Mouse (Mus musculus) heart, embryonic 13.5 days (tissue): ENCODE data around the gene Narf. TPM values are rescaled to one million over a fixed set of nuclear protein-coding genes. Genes with fewer than 3 reads are reported as not detected.
A peak's percentile ranks its signal among the peaks of the same experiment; 100 is the strongest.

Experiments
- ATAC-seq: fragments of 200-750 bp; cut with Nextera tagmentation; 2 replicates; pipeline ENCODE4 v1.8.0; 2017; ENCODE audit warnings: moderate TSS enrichment; ENCODE audit not compliant: insufficient number of reproducible peaks, low FRiP score, low TSS enrichment; ENCODE audit errors: extremely low read depth
- H3K27ac ChIP-seq: fragments of 300-500 bp; sonication (generic); replicated peaks from 2 replicates; pipeline ENCODE4 v1.5.1; 2015; ENCODE audit warnings: moderate library complexity, mild to moderate bottlenecking, inconsistent platforms
- H3K27me3 ChIP-seq: fragments of 300-500 bp; sonication (generic); replicated peaks from 2 replicates; pipeline ENCODE4 v1.6.1; 2015; ENCODE audit warnings: mild to moderate bottlenecking, inconsistent platforms
- H3K36me3 ChIP-seq: fragments of 300-500 bp; sonication (generic); 2 replicates; pipeline ENCODE4 v1.6.1; 2015; ENCODE audit warnings: mild to moderate bottlenecking, inconsistent platforms
- H3K4me1 ChIP-seq: fragments of 300-500 bp; sonication (generic); 2 replicates; pipeline ENCODE4 v1.6.1; 2015; ENCODE audit warnings: inconsistent platforms
- H3K4me2 ChIP-seq: fragments of 300-500 bp; sonication (generic); 2 replicates; pipeline ENCODE4 v1.6.1; 2015; ENCODE audit warnings: inconsistent platforms, mild to moderate bottlenecking, moderate library complexity
- H3K4me3 ChIP-seq: fragments of 300-500 bp; sonication (generic); 2 replicates; pipeline ENCODE4 v1.5.1; 2015; ENCODE audit warnings: moderate library complexity, mild to moderate bottlenecking, inconsistent platforms
- H3K9ac ChIP-seq: fragments of 300-500 bp; sonication (generic); 2 replicates; pipeline ENCODE4 v1.6.1; 2015; ENCODE audit warnings: inconsistent platforms, mild to moderate bottlenecking, moderate library complexity
- H3K9me3 ChIP-seq: fragments of 300-500 bp; sonication (generic); 2 replicates; pipeline ENCODE4 v1.6.1; 2016; ENCODE audit warnings: inconsistent platforms
- WGBS: fragments of 180-500 bp; shearing (Covaris S2); methylation state at CpG from one replicate; pipeline ENCODE4 v1.1.7; 2015; ENCODE audit warnings: mixed read lengths; 5-methylcytosine and 5-hydroxymethylcytosine counted together
- polyA plus RNA-seq: library from polyadenylated mRNA; unstranded; fragments of >200 nt; fragmentation: Nextera tagmentation; extraction: Ambion mirVana; gene quantifications from 2 replicates; pipeline ENCODE4 v1.2.1, GENCODE M21; 2015

Gene Narf
- polyA plus RNA-seq = 46.1 and 52.9 TPM in 2 replicates

- Histone ChIP-seq H3K27me3 (no peaks in the 10 kb centered on the region), H3K4me2 (peak within 1 kb of the TSS; percentile 74), H3K4me3 (peak within 1 kb of the TSS; percentile 88), H3K4me1 (peaks cover 44% of the 10 kb centered on the region), H3K9ac (peak within 1 kb of the TSS; percentile 91), H3K9me3 (no peaks in the 10 kb centered on the region), H3K36me3 (peaks cover 23% of the 10 kb centered on the region), H3K27ac (peak within 1 kb of the TSS; percentile 99)
- peak; percentile 99 for ATAC-seq
- WGBS = under 1% methylated on average over 50 of the region's 50 CpGs
Observed at GRCm38 (mm10) chr11:121236564-121237344, at the start of gene Narf. Narf (plus strand) TSS chr11:121237253.

- Histone ChIP-seq H3K27me3 (no peaks in the 10 kb centered on the region), H3K9ac (no peak overlapping the region), H3K4me3 (no peak overlapping the region), H3K4me1 (no peaks in the 10 kb centered on the region), H3K4me2 (no peak overlapping the region), H3K36me3 (peaks cover 21% of the 10 kb centered on the region), H3K9me3 (no peaks in the 10 kb centered on the region), H3K27ac (no peak overlapping the region)
- 64% methylated on average over 3 of the region's 3 CpGs for WGBS
- no peak for ATAC-seq
Observed at GRCm38 (mm10) chr11:121189681-121190080, 47.4 kb upstream of the Narf start.

GRCm38 (mm10) chr11:121192742-121193141 lies 44.3 kb upstream of the Narf start:
- Histone ChIP-seq H3K9ac (no peak overlapping the region), H3K36me3 (peaks cover 22% of the 10 kb centered on the region), H3K4me3 (no peak overlapping the region), H3K4me1 (no peaks in the 10 kb centered on the region), H3K27ac (no peak overlapping the region), H3K9me3 (no peaks in the 10 kb centered on the region), H3K27me3 (no peaks in the 10 kb centered on the region), H3K4me2 (no peak overlapping the region)
- WGBS = 56% methylated on average over 2 of the region's 2 CpGs
- no peak for ATAC-seq

GRCm38 (mm10) chr11:121193415-121193814 lies 43.6 kb upstream of the Narf start:
- H3K27ac ChIP-seq = no peak overlapping the region
- peaks cover 20% of the 10 kb centered on the region; the same call in 1 of the 2 replicates for H3K36me3 ChIP-seq
- H3K27me3 ChIP-seq = no peaks in the 10 kb centered on the region
- no peaks in the 10 kb centered on the region for H3K9me3 ChIP-seq
- no peaks in the 10 kb centered on the region for H3K4me1 ChIP-seq
- H3K9ac ChIP-seq = no peak overlapping the region
- no peak overlapping the region for H3K4me3 ChIP-seq
- ATAC-seq = no peak
- WGBS = 83% methylated on average over 3 of the region's 3 CpGs
- no peak overlapping the region for H3K4me2 ChIP-seq

- 47% methylated on average over 2 of the region's 2 CpGs for WGBS
- no peak overlapping the region for H3K27ac ChIP-seq
- H3K9ac ChIP-seq = no peak overlapping the region
Observed at GRCm38 (mm10) chr11:121198622-121199021, 38.4 kb upstream of the Narf start.

GRCm38 (mm10) chr11:121199851-121200250 lies 37.2 kb upstream of the Narf start:
- Histone ChIP-seq H3K4me1 (peaks cover 16% of the 10 kb centered on the region), H3K9me3 (no peaks in the 10 kb centered on the region), H3K4me2 (no peak overlapping the region), H3K9ac (no peak overlapping the region), H3K36me3 (peaks cover 6% of the 10 kb centered on the region; the same call in 1 of the 2 replicates), H3K4me3 (no peak overlapping the region), H3K27me3 (no peaks in the 10 kb centered on the region), H3K27ac (no peak overlapping the region)
- WGBS = 76% methylated on average over 4 of the region's 4 CpGs
- ATAC-seq = no peak

More at GRCm38 (mm10) chr11:121198622-121199021, 38.4 kb upstream of the Narf start:
- Histone ChIP-seq H3K36me3 (peaks cover 12% of the 10 kb centered on the region; the same call in 1 of the 2 replicates), H3K27me3 (no peaks in the 10 kb centered on the region), H3K4me1 (peaks cover 10% of the 10 kb centered on the region), H3K4me3 (no peak overlapping the region), H3K4me2 (no peak overlapping the region), H3K9me3 (no peaks in the 10 kb centered on the region)
- ATAC-seq = no peak

- Histone ChIP-seq H3K27me3 (no peaks in the 10 kb centered on the region), H3K4me3 (no peak overlapping the region), H3K4me1 (peaks cover 21% of the 10 kb centered on the region), H3K4me2 (no peak overlapping the region), H3K9me3 (no peaks in the 10 kb centered on the region), H3K27ac (no peak overlapping the region), H3K36me3 (0 out of 2 replicates have a peak, but pooled peaks cover 4% of the 10 kb centered on the region), H3K9ac (no peak overlapping the region)
- 80% methylated on average over 6 of the region's 6 CpGs for WGBS
- ATAC-seq = no peak
Observed at GRCm38 (mm10) chr11:121200781-121201180, 36.3 kb upstream of the Narf start.

GRCm38 (mm10) chr11:121201436-121202198 lies 35.4 kb upstream of the Narf start:
- WGBS = 41% methylated on average over 11 of the region's 11 CpGs

GRCm38 (mm10) chr11:121203859-121204160 lies 33.2 kb upstream of the Narf start:
- Histone ChIP-seq H3K36me3 (peaks cover 11% of the 10 kb centered on the region), H3K27ac (peak overlapping the region; percentile 90; the same call in 1 of the 2 replicates), H3K4me3 (peak overlapping the region; percentile 86), H3K27me3 (no peaks in the 10 kb centered on the region), H3K4me2 (peak overlapping the region; percentile 87), H3K9ac (peak overlapping the region; percentile 91), H3K4me1 (peaks cover 21% of the 10 kb centered on the region), H3K9me3 (no peaks in the 10 kb centered on the region)
- no peak for ATAC-seq
- WGBS = 3% methylated on average over 5 of the region's 5 CpGs

More at GRCm38 (mm10) chr11:121201436-121202198, 35.4 kb upstream of the Narf start:
- Histone ChIP-seq H3K4me3 (no peak overlapping the region), H3K9ac (no peak overlapping the region), H3K4me2 (no peak overlapping the region), H3K27ac (no peak overlapping the region), H3K36me3 (no peaks in the 10 kb centered on the region), H3K27me3 (no peaks in the 10 kb centered on the region), H3K4me1 (peaks cover 21% of the 10 kb centered on the region), H3K9me3 (no peaks in the 10 kb centered on the region)
- no peak for ATAC-seq

- Histone ChIP-seq H3K27me3 (no peaks in the 10 kb centered on the region), H3K36me3 (peaks cover 16% of the 10 kb centered on the region), H3K4me1 (peaks cover 21% of the 10 kb centered on the region), H3K4me3 (peak within 1 kb of the TSS; percentile 86), H3K9ac (peak within 1 kb of the TSS; percentile 91), H3K9me3 (no peaks in the 10 kb centered on the region), H3K27ac (peak within 1 kb of the TSS; percentile 90), H3K4me2 (peak within 1 kb of the TSS; percentile 87)
- ATAC-seq = peak; percentile 98
- under 1% methylated on average over 70 of the region's 70 CpGs for WGBS
Observed at GRCm38 (mm10) chr11:121204161-121205006, 32.7 kb upstream of the Narf start, which contains the start of the genes Hexdc and Ogfod3. Hexdc (plus strand) TSS chr11:121204433. Ogfod3 (minus strand) TSS chr11:121204711.

GRCm38 (mm10) chr11:121216831-121217230 lies 20.2 kb upstream of the Narf start:
- no peak for ATAC-seq
- Histone ChIP-seq H3K36me3 (peaks cover 83% of the 10 kb centered on the region), H3K4me1 (peaks cover 13% of the 10 kb centered on the region)

More at GRCm38 (mm10) chr11:121216831-121217230, 20.2 kb upstream of the Narf start:
- Histone ChIP-seq H3K9me3 (no peaks in the 10 kb centered on the region), H3K27ac (no peak overlapping the region), H3K4me3 (no peak overlapping the region), H3K4me2 (no peak overlapping the region), H3K27me3 (no peaks in the 10 kb centered on the region), H3K9ac (no peak overlapping the region)
- 84% methylated on average over 3 of the region's 3 CpGs for WGBS
